Mouse (Mus musculus): ENCODE measurements at regions not wholly inside any gene's neighbourhood (a gene's known extent, or its start where the extent isn't known, plus 50 kb on each side); places are given as distances from the start of the nearest gene placed in this dataset.

DNA sequence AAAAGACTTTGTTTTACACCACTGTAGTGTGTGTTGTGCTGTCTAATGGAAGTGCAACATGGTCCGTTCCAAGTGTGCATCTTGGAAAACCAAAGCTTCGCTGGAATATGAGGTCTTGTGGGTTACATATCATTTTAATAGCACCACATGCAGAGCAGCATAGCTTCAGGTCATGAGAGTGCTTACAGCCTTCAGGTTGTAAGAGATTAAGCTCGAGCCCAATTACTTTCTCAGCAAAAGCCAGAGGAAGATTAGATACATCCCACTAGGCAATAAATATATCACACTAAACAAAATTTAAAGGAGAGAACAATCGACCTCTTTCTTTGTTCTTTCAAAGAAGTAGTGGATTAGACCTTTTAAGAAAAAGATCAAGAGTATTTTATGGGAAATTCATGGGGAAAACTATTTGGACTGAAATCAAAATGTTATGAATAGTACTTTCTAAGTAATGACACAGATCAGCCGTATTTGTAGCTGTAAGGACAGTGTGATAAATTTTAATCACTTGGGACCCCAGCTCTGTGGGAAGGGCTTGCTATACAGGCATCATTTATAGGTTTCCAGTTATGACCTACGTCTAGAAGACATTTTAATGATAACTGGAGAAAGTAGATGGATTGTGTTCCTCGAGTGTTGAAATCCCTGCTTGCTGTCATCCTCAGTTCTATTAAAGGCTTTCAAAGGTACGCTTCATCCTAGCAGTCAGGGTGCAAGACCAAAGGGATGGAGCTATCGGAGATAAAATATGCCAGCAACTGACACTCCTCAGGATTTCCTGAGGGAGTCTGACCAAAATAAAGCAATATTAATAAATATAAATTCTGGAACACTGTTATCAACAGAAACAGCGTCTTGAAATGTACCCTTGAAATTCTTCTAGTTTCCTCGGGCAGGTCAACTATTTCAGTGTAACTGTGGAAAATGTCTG is 101.3 kb upstream of the Tcf21 start:
- TF ChIP-seq POLR2A (IDR thresholded peaks at IDR 0.05; ENCODE audit: low read depth, low read length) (no peak), USF2 (conservative IDR thresholded peaks at IDR 0.05; ENCODE audit: low read depth, low read length) (no peak)
